ENCODE assay signal across 41 mouse cellular contexts in the genomic region with DNA sequence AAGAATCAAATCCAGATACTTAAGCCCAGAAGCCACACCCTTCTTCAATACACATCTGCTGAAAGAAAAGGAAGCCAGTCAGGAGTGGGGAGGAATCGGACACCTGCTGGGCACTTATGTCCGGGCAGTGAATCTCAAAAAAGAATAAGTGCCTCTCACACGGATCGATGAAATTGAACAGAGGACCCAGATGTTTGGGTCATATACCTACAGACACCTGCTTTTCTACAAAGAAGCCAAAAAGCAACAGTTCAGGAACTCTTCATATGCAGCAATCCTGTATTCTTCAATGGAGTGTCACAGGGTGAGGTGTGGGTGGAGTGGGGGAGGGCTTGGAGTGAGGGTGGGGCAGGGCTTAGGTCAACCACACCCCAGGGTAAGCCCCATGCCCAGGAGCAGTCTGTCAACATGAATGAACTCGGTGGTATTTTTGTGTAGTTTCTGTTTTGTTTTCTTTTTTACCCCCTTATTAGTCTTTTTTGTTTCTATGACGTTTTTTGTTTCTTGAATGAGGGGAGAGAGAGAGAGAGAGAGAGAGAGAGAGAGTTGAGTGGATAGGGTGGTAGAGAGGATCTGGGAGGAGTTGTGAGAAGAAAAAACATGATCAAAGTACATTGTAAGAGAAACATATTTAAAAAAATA. TPM values are rescaled to one million over a fixed set of nuclear protein-coding genes. Genes with fewer than 3 reads are reported as not detected.
DNase-seq lines count a peak whose midpoint lies in the region; TF ChIP-seq lines count a peak whose summit lies in the region.
"Had no signal": no experiment of that assay in that cellular context is flagged by ENCODE, and none has a peak within 500 bp of the region (broad histone marks: within the 10 kb centered on the region; RNA-seq: fewer than 3 reads in every experiment).

No protein-coding gene starts in this region.

- H3K27ac ChIP-seq in ES-Bruce4 (ENCODE audit: insufficient read depth, low read length), result no peak overlapping the region; the same call in 1 of the 2 replicates
- H3K27ac ChIP-seq: embryonic facial prominence, embryonic 10.5 days; embryonic facial prominence, embryonic 15.5 days; heart, embryonic 13.5 days; kidney, embryonic 15.5 days; layer of hippocampus, adult 2 months; left cerebral cortex, adult 2 months; limb, embryonic 13.5 days; macrophage; midbrain, embryonic 13.5 days; stomach, embryonic 15.5 days had no signal

- DNase-seq in CD4-positive, CD25-positive, alpha-beta regulatory T cell, adult 2 months (ENCODE audit: low read depth, low spot score), result peak; percentile 75
- DNase-seq in WW6 (ENCODE audit: low read depth, low spot score), result peak; percentile 59
- DNase-seq in naive thymus-derived CD4-positive, alpha-beta T cell, adult 2 months (ENCODE audit: low read depth), result peak; percentile 39
- DNase-seq in gastrocnemius, adult 18-20 months (ENCODE audit: low spot score), result no peak
- no peak for DNase-seq in lung, postnatal 10 days
- DNase-seq in left cerebral cortex, postnatal 36 days (ENCODE audit: low spot score in 2 of 2), result no peak
- DNase-seq: adrenal gland, adult 2 months; adrenal gland, postnatal 36 days; cerebellum, adult 2 months; cerebellum, postnatal 25 days; heart, postnatal 10 days; kidney, postnatal 36 days; retina, postnatal 1 day; right cerebral cortex, postnatal 14 days; thymus, postnatal 25 days had no signal

- no peaks in the 10 kb centered on the region for H3K36me3 ChIP-seq in ES-Bruce4 (ENCODE audit: control insufficient read depth, insufficient read depth, low read length, poor library complexity, severe bottlenecking)
- H3K36me3 ChIP-seq: embryonic facial prominence, embryonic 10.5 days; embryonic facial prominence, embryonic 15.5 days; heart, embryonic 13.5 days; kidney, embryonic 15.5 days; limb, embryonic 13.5 days; midbrain, embryonic 13.5 days; stomach, embryonic 15.5 days had no signal

- H3K9me3 ChIP-seq in ES-Bruce4 (replicated peaks; ENCODE audit: control insufficient read depth, insufficient read depth, low read length, poor library complexity, severe bottlenecking), result peaks cover 31% of the 10 kb centered on the region
- H3K9me3 ChIP-seq: embryonic facial prominence, embryonic 10.5 days; embryonic facial prominence, embryonic 15.5 days; midbrain, embryonic 13.5 days; stomach, embryonic 15.5 days had no signal

- intact Hi-C loops in left cerebral cortex, postnatal 36 days (cut with DNase I), result no loop called here

- 0 out of 2 replicates have a peak, but pooled peaks have one; percentile 28 for TF ChIP-seq EP300 in ES-Bruce4 (IDR thresholded peaks at IDR 0.05; ENCODE audit: insufficient read depth, low read depth, low read length)

- no peaks in the 10 kb centered on the region for H3K27me3 ChIP-seq in ES-Bruce4 (ENCODE audit: control insufficient read depth, insufficient read depth, low read length, poor library complexity, severe bottlenecking)
- H3K27me3 ChIP-seq: embryonic facial prominence, embryonic 15.5 days; heart, embryonic 13.5 days; kidney, embryonic 15.5 days; limb, embryonic 13.5 days; midbrain, embryonic 13.5 days; stomach, embryonic 15.5 days had no signal

- no peak overlapping the region for H3K9ac ChIP-seq in ES-Bruce4 (ENCODE audit: low read depth, poor library complexity, severe bottlenecking)
- H3K9ac ChIP-seq: embryonic facial prominence, embryonic 15.5 days; heart, embryonic 13.5 days; kidney, embryonic 15.5 days; limb, embryonic 13.5 days; midbrain, embryonic 13.5 days; stomach, embryonic 15.5 days had no signal

- TF ChIP-seq POLR2A in ES-Bruce4 (IDR thresholded peaks at IDR 0.05; ENCODE audit: insufficient read depth, low read length), result no peak

- H3K4me1 ChIP-seq in ES-Bruce4 (ENCODE audit: control insufficient read depth, insufficient read depth, low read length), result peaks cover 2% of the 10 kb centered on the region
- H3K4me1 ChIP-seq: embryonic facial prominence, embryonic 10.5 days; embryonic facial prominence, embryonic 15.5 days; heart, embryonic 13.5 days; kidney, embryonic 15.5 days; limb, embryonic 13.5 days; midbrain, embryonic 13.5 days; stomach, embryonic 15.5 days had no signal

- H3K4me3 ChIP-seq in ES-Bruce4 (ENCODE audit: low read depth, low read length), result no peak overlapping the region
- H3K4me3 ChIP-seq: embryonic facial prominence, embryonic 10.5 days; embryonic facial prominence, embryonic 15.5 days; heart, embryonic 13.5 days; kidney, embryonic 15.5 days; layer of hippocampus, adult 2 months; left cerebral cortex, adult 2 months; limb, embryonic 13.5 days; midbrain, embryonic 13.5 days; stomach, embryonic 15.5 days had no signal

- TF ChIP-seq CTCF in ES-Bruce4 (IDR thresholded peaks at IDR 0.05; ENCODE audit: low read depth, low read length), result no peak

RNA-seq across cellular contexts. Expression of gene Ifng, which starts 20.4 kb away (rescaled TPM):
- polyA plus RNA-seq in ES-Bruce4 (2011; ENCODE audit: insufficient read depth, insufficient read length, low read depth, missing spikeins), result not detected in 2 replicates
- total RNA-seq in gastrocnemius, adult 18-20 months (2021), result not detected
- total RNA-seq in left cerebral cortex, postnatal 36 days (2021), result not detected
- total RNA-seq: adrenal gland, adult 2 months; adrenal gland, postnatal 36 days; gastrocnemius, adult 8-10 months; gastrocnemius, postnatal 4 days; heart, adult 8-10 months; heart, postnatal 10 days; layer of hippocampus, adult 2 months; layer of hippocampus, postnatal 14 days; left cerebral cortex, adult 2 months; left cerebral cortex, postnatal 25 days had no signal
- polyA plus RNA-seq: adrenal gland, adult 2 months; brain, embryonic 14.5 days; cerebellum, adult 2 months; embryonic facial prominence, embryonic 10.5 days; embryonic facial prominence, embryonic 15.5 days; forebrain, embryonic 14.5 days; heart, embryonic 13.5 days; hindbrain, embryonic 11.5 days; hindbrain, embryonic 16.5 days; intestine, postnatal 0 days; kidney, embryonic 15.5 days; limb, embryonic 13.5 days; liver, embryonic 11.5 days; liver, embryonic 16.5 days; lung, embryonic 16.5 days; macrophage; midbrain, embryonic 13.5 days; neural tube, embryonic 14.5 days; small intestine, adult 2 months; stomach, embryonic 15.5 days had no signal

Comparison
In these comparisons a context has a peak if more than half of its experiments do, and no peak if none do; other contexts are left out.
1. DNase-seq: peak in CD4-positive, CD25-positive, alpha-beta regulatory T cell, adult 2 months (single experiment), WW6 (single experiment) and naive thymus-derived CD4-positive, alpha-beta T cell, adult 2 months (single experiment); none in gastrocnemius, adult 18-20 months (single experiment), lung, postnatal 10 days (single experiment) and left cerebral cortex, postnatal 36 days (0 of 2).